Mouse (Mus musculus) adrenal gland, postnatal 4 days (tissue): ENCODE results near the gene 3830406C13Rik. TPM values are rescaled to one million over a fixed set of nuclear protein-coding genes. Genes with fewer than 3 reads are reported as not detected.
"Not testable (repeated sequence)": the region's sequence is repeated elsewhere in the genome, so short reads cannot be mapped to it uniquely, and the experiment has no call there.

Source experiments
- DNase-seq, 2 experiments: peaks; one replicate each; pipeline ENCODE4 v3.0.0; 2021 to 2022; ENCODE audit warnings: low spot score in 2 of 2, mixed read lengths in 2 of 2
- long read RNA-seq, 2 experiments: library from polyadenylated mRNA; stranded (forward); transcript quantifications; one replicate each; pipeline ENCODE4 v2.0.0; 2021
- total RNA-seq, 2 experiments: library from RNA; stranded (reverse); gene quantifications; 2 replicates each; pipeline ENCODE4 v1.2.3; 2021

Gene 3830406C13Rik
- 10 to 100 TPM; 42.3 to 44.1 TPM for total RNA-seq
- long read RNA-seq, experiment 1, transcript 3830406C13Rik-202 (5 exons, 2,452 nt): major isoform, 10 of 29 reads
- long read RNA-seq, experiment 1, partial matches to known transcripts: 4 of 29 reads
- long read RNA-seq, experiment 1, other reads (novel, unspliced or antisense): 6 of 29 reads
- long read RNA-seq, experiment 2, transcript 3830406C13Rik-202 (5 exons, 2,452 nt): major isoform, 17 of 41 reads
- long read RNA-seq, experiment 2, partial matches to known transcripts: 1 of 41 reads
- long read RNA-seq, experiment 2, other reads (novel, unspliced or antisense): 11 of 41 reads

GRCm38 (mm10) chr14:12284141-12284912 is at the start of gene 3830406C13Rik:
Gene 3830406C13Rik (plus strand): TSS chr14:12284173.
- DNase-seq: peak; percentile 49 to 62

DNA sequence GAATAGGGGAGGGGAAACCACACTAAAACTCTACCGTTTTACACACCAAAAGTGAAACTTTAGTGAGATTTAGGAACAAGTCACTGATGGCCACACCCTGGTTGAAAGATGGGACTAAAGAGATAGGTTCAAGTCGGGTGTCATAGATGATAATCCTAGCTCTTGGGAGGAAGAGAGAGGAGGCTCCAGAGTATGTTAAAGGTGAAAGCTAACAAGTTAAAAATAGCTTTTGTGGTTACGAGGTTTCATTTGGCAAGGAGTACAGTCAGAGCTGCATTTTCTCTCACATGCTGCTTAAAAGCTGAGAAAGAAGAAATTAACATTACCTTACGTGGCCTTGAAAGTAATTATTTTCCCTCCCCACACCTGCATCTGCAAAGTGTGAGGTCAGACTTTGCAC is 40.2 kb upstream of the 3830406C13Rik start:
- no peak for DNase-seq

- DNase-seq: no peak
These were observed 7.9 kb upstream of the 3830406C13Rik start for GRCm38 (mm10) chr14:12276031-12276430.

GRCm38 (mm10) chr14:12283641-12284040 is 332 bp upstream of the 3830406C13Rik start, which contains the start of gene Gm49355:
Gene Gm49355 (plus strand): TSS chr14:12283976.
- no peak for DNase-seq

GRCm38 (mm10) chr14:12289747-12290146 is 5.8 kb downstream of the 3830406C13Rik start:
- DNase-seq: not testable (repeated sequence)

DNA sequence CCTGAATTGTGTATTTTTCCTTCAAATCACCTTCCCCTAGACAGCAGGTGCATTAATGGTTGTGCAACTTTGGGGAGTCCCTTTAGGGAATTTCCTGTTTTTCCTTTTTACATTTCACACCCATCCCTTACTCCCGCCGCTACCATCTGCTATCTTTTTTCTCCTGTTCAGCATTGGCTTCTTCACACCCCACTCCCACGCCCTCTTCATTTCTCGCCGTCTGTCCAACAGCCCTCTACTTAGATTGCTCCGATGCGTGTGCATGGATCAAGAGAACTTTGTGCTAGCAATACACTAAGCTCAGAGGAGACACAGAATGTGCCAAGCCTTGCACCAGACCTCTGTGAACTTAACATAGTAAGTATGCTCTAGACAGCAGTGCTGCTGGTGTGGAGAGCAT is 12.4 kb downstream of the 3830406C13Rik start:
- DNase-seq: no peak

DNA sequence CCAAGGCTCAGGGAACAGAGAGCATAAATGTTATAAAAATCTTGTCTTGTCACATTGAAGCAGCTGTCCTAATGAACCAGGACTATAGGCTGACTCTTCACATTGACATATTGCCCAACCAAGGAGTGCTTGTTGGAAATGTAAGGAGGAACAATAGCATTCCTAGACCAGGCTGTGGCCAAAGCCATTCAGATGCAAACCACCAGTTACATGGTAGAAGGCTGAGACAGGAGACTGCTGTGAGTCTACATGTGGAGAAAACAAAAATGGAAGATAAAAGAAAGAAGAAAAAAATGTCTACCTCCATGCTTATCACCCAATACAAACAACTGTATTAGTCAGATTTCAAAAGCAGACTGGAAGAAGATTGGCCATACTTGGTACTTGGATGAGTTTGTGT is 15.2 kb downstream of the 3830406C13Rik start:
- DNase-seq: no peak

GRCm38 (mm10) chr14:12299654-12300053 is 15.7 kb downstream of the 3830406C13Rik start:
- no peak for DNase-seq

GRCm38 (mm10) chr14:12300275-12300674 is 16.3 kb downstream of the 3830406C13Rik start:
- DNase-seq: no peak

GRCm38 (mm10) chr14:12300677-12301076 is 16.7 kb downstream of the 3830406C13Rik start:
- no peak for DNase-seq

DNA sequence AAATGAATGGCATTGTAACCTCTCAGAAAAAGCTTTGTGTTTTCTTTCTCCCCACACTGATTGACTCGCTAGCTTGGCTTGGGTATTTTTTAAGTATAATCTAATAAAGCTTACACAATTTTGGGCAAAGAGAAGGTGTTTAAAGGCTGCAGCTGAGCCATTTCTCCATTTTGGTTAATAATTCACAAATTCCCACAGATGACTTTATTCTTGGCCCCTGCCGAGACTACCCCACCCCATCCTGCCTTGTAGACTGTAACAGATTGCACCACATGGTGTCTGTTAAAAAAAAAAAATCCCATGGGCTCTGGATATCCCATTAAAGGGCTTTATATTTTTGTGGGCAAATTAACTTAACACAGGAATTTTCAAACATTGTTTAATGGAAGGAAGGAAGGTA is 19.1 kb downstream of the 3830406C13Rik start:
- no peak for DNase-seq

- DNase-seq: no peak
These were observed 49.6 kb downstream of the 3830406C13Rik start for GRCm38 (mm10) chr14:12333622-12334021.

- DNase-seq: no peak
These were observed 51.0 kb downstream of the 3830406C13Rik start for GRCm38 (mm10) chr14:12334925-12335324.

GRCm38 (mm10) chr14:12337421-12337997 is 53.5 kb downstream of the 3830406C13Rik start:
- no peak for DNase-seq

DNA sequence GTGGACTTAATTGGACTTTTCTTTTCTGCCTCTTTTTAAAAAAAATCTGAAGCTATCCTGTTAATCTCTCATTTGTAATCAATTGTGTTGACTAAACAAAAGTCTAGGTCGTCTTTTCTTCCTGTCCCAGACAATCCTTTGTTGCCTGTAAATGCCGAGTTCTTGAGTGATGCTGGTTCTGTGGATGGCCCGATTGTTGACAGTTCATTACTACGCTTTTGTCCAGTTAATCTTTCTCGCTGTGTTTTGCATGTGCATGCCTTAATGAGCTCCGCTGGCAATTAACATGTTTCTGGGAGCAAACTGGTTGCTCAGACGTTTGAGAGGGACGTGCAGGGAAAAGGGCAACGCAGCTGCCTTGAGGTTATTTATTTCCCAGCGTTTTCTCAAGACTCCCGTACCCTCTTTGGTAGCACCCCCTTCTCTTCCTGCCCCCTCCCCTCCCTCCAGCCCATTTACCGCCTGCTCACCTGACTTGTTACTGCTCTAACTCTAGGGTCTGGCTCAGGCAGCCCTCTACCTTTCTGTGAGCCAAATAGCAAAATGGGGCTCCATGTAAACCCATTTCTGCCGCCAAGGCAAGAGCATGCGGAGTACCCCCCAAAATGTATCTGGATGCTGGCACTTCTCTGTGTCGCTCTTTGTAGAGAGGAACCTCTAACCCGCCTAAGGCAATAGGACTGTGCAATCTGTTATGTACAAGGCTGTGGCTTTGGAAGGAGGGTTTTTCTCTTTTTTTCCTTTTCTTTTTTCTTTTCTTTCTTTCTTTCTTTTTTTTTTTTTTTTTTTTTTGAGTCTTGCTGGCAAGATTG is 54.2 kb downstream of the 3830406C13Rik start:
- DNase-seq: no peak

DNA sequence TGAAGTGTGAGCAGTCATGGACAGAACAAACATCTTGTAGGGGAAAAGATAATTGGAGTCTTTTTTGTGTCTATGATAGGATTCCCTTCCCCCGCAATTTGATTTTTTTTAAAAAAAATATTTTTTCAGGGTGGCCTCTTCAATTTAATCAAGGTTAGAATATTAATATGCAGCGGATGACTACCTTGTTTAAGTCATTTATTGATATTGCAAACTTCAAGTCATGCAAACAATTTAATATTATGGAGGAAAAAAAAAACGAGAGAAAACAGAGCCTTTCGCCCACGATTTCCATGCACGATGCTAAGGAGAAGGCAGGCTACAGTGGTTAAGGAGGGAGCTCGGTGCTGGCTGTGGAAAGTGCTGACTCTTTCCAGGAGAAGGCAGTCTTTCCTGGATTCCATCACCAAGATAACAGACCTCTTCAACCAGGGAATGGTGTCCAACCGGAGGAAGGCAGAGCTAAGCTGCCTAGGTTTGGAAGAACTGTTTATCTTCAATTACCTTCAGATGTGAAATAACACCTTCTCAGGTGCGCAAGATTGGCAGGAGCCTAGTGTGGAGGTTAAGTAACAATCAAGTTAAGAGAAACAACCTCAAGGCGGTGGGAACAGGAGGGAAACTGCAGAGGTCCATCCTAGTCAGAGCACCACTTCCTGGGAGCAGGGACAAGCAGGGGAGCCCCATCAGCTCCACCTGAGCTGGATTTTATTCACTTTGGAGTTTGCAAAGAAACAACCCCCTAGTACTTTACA is 55.0 kb downstream of the 3830406C13Rik start:
- no peak for DNase-seq

DNA sequence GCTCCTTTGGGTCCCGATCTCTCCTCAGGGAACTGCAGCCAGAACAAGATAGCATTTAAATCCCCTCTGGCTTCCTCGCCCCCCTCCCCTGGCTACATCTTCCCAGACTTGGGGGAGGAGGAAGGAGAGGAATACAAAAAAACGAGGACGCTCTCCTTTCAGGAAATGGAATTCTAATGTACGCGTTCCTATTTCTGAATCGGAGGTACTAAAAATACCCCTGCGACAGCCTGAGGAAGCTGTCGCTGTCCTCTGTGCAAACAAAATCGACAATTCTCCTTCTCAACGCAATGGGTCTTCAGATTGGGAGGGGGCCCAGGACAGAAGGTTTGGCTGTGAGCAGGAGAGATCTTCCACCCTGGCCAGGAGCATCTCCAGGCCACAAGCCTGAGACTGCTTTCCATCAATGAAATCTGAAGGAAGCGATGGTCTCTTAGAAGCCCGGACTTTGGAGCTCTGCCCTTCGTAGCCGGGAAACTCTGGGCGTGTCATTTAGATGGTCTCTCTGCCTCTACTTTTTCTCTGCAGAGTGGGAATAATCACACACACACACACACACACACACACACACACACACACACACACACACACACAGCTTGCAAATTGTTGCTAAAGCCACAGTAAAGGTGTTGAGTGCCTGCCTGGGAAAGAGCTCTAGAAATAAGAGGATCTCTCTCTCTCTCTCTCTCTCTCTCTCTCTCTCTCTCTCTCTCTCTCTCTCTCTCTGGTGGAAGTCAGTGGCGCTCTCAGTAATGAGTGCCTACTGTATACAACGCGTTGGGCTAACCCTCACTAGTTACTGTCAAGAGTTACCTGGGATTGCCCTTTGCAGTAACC is 56.5 kb downstream of the 3830406C13Rik start:
- no peak for DNase-seq

DNA sequence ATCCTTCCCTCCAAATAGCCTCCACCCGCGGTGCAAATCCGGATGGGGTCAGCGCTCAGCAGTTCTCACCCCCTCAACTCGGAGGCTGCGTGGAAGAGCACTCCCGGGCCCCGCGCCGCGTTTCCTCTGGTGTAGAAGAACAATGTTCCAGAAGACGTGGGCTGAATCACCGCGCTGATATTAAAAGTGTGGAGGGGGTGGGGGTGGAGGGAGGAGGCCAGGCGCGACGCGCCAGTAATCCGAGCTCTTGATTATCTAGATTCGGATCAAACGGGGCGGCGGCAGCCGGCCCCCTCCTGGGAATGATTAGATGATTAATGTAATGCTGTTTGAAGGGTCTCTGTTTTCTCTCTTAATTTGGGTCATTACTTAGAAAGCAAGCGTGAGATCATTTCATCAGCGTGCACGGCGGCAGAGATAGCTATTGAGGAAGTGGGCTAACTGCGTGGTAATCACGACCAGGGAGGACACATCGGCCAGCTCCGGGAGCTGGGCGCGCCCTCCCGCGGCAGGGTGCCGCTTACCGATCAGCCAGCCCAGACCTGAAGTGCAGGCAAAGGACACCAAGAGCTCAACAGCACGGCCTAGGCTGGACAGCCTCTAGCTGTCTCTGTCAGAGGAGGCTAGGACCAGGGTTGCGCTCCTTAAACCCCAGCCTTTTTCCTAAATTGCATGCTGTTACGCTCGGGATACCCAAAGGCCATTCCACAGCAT is 57.3 kb downstream of the 3830406C13Rik start:
- DNase-seq: no peak
